Mouse (Mus musculus): ENCODE results near the gene Ubb. TPM values are rescaled to one million over a fixed set of nuclear protein-coding genes. Genes with fewer than 3 reads are reported as not detected.
"Not testable (repeated sequence)": the region's sequence is repeated elsewhere in the genome, so short reads cannot be mapped to it uniquely, and the experiment has no call there.

Gene Ubb
- 3,192 and 3,248 TPM in 2 replicates for polyA plus RNA-seq (2015; fragmentation: Nextera tagmentation; extraction: Ambion mirVana)

DNA sequence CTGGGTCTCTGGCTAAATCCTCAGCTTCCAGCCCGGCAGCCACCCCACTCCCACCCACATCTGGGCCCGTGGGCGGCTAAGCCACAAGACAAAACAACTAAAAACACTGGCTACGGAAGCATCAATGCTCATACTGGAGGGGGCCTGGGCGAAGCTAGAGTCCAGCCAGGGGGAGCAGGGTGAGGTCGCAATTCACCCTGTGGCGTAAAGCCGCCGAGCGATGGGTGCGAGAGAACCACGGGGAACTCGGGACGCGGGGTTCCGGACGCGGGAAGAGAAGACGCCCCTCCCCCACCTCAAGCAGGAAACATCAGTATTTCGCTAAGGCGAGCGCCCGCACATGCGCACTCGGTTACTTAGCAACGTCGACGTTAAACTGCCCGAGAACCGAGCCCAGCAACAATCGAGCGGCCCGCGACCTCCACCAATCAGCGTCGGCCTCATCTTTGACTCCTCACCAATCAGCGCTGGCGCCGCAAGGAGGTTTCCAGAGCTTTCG lies at the start of gene Ubb:
Ubb (plus strand) TSS at position 445 of the 499 bp plus-strand sequence.
- ATAC-seq (replicated peaks; ENCODE audit: low FRiP score): peak; percentile 96
- H3K36me3 ChIP-seq: peaks cover 26% of the 10 kb centered on the region
- H3K27ac ChIP-seq: peak within 1 kb of the TSS; percentile 97
- under 1% methylated on average over 40 of the region's 40 CpGs for WGBS
- H3K4me3 ChIP-seq (replicated peaks): peak within 1 kb of the TSS; percentile 72
- H3K4me1 ChIP-seq: peaks cover 35% of the 10 kb centered on the region
- H3K27me3 ChIP-seq: no peaks in the 10 kb centered on the region
- peak within 1 kb of the TSS; percentile 89 for H3K4me2 ChIP-seq
- no peaks in the 10 kb centered on the region for H3K9me3 ChIP-seq (replicated peaks)
- H3K9ac ChIP-seq: peak within 1 kb of the TSS; percentile 90

DNA sequence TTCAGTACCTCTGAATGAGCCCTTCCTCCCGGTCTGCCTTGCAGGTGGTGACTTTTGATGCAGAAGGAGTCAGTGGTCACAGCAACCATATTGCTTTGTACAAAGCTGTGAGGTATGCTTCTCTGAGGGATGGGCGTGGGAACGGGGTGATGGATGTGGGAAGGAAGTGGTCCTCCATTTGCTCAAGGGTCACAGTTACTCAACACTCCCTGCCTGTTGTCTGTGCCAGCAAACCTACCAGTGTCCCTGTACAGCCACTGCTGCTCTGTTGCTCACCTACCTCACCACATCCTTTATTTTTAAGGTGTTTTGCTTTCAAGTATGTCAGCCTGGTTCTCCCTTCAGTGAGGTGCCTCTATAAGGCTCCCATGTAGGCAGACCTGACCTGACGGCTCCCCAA lies 43.3 kb upstream of the Ubb start:
- Histone ChIP-seq H3K9me3 (replicated peaks) (no peaks in the 10 kb centered on the region), H3K4me1 (no peaks in the 10 kb centered on the region), H3K27me3 (no peaks in the 10 kb centered on the region), H3K4me2 (no peak overlapping the region), H3K27ac (no peak overlapping the region), H3K36me3 (peaks cover 2% of the 10 kb centered on the region; the same call in 1 of the 2 replicates), H3K9ac (no peak overlapping the region), H3K4me3 (replicated peaks) (no peak overlapping the region)
- 79% methylated on average over 4 of the region's 4 CpGs for WGBS
- no peak for ATAC-seq (replicated peaks; ENCODE audit: low FRiP score)

DNA sequence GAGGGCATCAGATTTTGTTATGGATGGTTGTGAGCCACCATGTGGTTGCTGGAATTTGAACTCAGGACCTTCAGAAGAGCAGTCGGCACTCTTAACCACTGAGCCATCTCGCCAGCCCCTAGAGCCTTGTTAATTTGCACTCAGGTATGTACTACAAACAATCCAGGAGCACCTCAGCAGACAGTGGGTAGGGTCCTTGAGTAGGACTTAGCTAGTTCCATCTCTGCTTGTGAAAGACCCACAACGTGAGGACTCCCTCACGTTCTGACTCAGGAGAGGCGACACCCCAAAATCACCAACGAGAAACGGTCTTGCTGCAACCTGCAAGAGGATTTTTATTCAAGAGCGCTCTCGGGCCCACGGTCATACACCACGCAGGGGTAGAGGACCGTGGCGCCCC lies 42.6 kb upstream of the Ubb start:
- H3K27me3 ChIP-seq; ATAC-seq (replicated peaks; ENCODE audit: low FRiP score); H3K9ac ChIP-seq; H3K36me3 ChIP-seq; H3K9me3 ChIP-seq (replicated peaks); H3K27ac ChIP-seq; H3K4me1 ChIP-seq; H3K4me2 ChIP-seq; H3K4me3 ChIP-seq (replicated peaks): not testable (repeated sequence)
- 98% methylated on average over 13 of the region's 13 CpGs for WGBS

DNA sequence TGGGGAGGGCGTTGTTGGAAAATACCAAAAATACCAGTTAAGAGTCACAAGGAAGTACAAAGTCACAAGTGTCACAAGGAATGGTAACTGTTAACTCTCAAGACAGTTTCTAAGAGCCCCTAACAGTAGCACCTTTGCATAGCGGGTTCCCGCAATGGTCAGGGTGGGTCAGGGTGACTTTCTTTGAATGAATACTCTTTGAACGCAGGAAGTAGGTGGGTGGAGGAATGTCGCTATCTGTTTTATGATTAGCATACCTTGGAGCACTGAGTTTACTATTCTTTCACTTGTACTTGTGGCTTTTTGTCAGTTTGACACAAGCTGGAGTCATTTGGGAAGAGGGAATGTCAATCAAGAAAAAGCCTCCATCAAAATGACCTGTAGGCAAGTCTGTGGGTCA lies 42.2 kb upstream of the Ubb start:
- H3K27me3 ChIP-seq; H3K9ac ChIP-seq; H3K9me3 ChIP-seq (replicated peaks); H3K4me1 ChIP-seq; H3K4me2 ChIP-seq; ATAC-seq (replicated peaks; ENCODE audit: low FRiP score); H3K4me3 ChIP-seq (replicated peaks); H3K36me3 ChIP-seq; H3K27ac ChIP-seq: not testable (repeated sequence)
- WGBS: 90% methylated on average over 5 of the region's 5 CpGs

DNA sequence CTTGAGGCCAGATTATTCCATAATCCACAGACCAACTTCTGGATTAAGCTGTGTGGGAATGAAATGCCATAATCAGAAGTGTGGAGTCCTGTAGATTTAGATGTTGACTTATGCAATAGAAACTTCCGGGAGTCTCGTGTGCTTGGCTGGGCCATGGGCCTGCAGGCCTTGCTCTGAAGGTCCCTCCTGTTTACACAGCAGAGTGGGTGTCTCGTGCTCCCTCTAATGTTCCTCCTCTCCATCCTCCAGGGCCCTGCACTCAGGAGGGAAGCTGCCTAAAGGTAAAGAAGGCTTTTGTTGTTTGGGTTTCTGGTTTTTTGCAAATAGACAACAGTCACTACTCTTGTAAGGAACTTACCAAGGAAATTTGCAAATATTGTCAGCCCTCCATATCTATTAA lies 41.4 kb upstream of the Ubb start:
- H3K9ac ChIP-seq: no peak overlapping the region
- no peaks in the 10 kb centered on the region for H3K27me3 ChIP-seq
- no peaks in the 10 kb centered on the region for H3K9me3 ChIP-seq (replicated peaks)
- H3K36me3 ChIP-seq: peaks cover 4% of the 10 kb centered on the region; the same call in 1 of the 2 replicates
- no peak overlapping the region for H3K27ac ChIP-seq
- ATAC-seq (replicated peaks; ENCODE audit: low FRiP score): no peak
- H3K4me1 ChIP-seq: no peaks in the 10 kb centered on the region
- H3K4me2 ChIP-seq: no peak overlapping the region
- H3K4me3 ChIP-seq (replicated peaks): no peak overlapping the region
- WGBS: 68% methylated on average over 3 of the region's 3 CpGs

DNA sequence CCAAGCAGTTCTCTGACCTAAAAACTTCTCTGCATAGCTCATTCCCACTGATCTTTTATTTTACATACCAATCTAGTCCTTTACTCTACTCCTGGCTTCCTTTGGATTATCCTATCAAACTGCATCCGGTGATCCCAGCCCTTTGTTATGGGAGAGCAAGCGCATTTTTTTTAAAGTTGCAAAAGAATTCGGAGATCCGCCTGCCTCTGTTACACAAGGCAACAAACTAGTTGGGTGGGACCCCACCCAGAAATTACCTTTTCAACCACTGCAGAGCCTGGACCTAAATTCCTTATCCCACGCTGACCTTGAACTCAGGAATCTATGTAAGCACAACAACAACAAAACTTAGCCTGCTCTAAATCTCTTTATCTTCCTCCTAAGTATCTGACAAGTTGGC lies 40.0 kb upstream of the Ubb start:
- Histone ChIP-seq H3K27ac (no peak overlapping the region), H3K4me2 (no peak overlapping the region), H3K9ac (no peak overlapping the region), H3K4me1 (no peaks in the 10 kb centered on the region), H3K36me3 (peaks cover 4% of the 10 kb centered on the region; the same call in 1 of the 2 replicates), H3K27me3 (no peaks in the 10 kb centered on the region), H3K9me3 (replicated peaks) (no peaks in the 10 kb centered on the region), H3K4me3 (replicated peaks) (no peak overlapping the region)
- no peak for ATAC-seq (replicated peaks; ENCODE audit: low FRiP score)
- WGBS: 90% methylated on average over 5 of the region's 5 CpGs

DNA sequence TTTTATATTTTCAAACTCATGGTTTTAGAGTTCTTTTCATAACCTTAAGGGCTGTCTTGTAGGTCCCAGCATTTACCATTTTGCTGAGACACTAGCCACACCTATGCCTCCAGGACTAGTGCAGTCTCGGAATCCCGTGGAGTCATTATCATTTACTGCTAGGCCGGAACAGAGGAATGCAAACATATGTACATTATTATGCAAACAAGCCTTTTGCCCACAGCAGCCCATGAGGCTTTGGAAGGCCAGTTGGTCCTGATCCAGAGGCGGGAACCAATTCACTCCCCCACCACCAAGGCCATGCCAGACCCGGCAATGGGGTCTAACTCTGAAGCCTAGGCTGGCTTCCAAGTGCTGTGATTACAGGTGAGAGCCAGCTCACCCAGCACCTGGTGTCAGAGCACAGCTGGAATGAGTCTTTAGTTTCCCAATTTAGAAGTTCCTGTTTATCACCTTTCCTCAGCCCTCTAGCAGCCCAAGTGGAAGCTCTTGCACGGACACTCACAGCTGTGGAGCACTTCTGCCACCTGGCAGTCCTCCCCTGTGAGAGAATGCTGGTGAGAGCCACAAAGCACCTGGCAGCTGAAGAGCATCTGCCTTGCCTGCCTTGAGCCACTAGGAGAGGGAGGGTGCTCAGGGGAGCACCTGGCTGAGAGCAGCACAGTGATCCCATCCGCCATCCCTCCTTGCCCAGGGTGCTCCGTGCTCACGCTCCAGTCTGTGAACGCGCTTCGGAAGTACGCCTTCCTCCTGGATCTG lies 39.3 kb upstream of the Ubb start:
- Histone ChIP-seq H3K4me1 (no peaks in the 10 kb centered on the region), H3K9ac (no peak overlapping the region), H3K4me2 (no peak overlapping the region), H3K9me3 (replicated peaks) (no peaks in the 10 kb centered on the region), H3K36me3 (peaks cover 4% of the 10 kb centered on the region; the same call in 1 of the 2 replicates), H3K4me3 (replicated peaks) (no peak overlapping the region), H3K27ac (no peak overlapping the region), H3K27me3 (no peaks in the 10 kb centered on the region)
- ATAC-seq (replicated peaks; ENCODE audit: low FRiP score): no peak
- 84% methylated on average over 13 of the region's 13 CpGs for WGBS

DNA sequence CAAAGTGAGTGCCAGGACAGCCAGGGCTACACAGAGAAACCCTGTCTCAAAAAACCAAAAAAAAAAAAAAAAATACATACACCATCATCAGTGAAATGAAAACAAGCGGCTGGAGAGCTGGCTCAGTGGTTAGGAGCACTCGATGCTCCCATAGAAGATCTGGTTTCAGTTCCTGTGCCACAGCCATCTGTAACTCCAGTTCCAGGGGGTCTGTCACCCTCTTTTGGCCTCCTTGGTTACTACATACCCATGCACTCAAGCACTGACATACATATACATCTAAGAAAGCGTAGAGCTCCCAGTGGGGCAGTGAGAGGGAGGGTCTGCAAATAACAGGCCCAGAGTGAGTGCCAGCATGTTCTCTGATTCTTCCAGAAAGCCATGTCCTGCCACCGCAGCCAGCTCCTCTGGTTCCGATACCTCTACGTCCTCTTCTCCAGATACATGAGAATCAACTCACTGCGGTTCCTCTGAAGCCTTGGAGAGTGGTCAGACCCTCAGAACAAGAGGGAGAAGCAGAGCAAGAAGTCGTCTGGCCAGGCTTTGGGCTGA lies 38.4 kb upstream of the Ubb start:
- Histone ChIP-seq H3K4me1 (no peaks in the 10 kb centered on the region), H3K9me3 (replicated peaks) (no peaks in the 10 kb centered on the region), H3K4me2 (no peak overlapping the region), H3K9ac (no peak overlapping the region), H3K4me3 (replicated peaks) (no peak overlapping the region), H3K27ac (no peak overlapping the region), H3K36me3 (peaks cover 4% of the 10 kb centered on the region; the same call in 1 of the 2 replicates), H3K27me3 (no peaks in the 10 kb centered on the region)
- no peak for ATAC-seq (replicated peaks; ENCODE audit: low FRiP score)
- WGBS: 87% methylated on average over 8 of the region's 8 CpGs

DNA sequence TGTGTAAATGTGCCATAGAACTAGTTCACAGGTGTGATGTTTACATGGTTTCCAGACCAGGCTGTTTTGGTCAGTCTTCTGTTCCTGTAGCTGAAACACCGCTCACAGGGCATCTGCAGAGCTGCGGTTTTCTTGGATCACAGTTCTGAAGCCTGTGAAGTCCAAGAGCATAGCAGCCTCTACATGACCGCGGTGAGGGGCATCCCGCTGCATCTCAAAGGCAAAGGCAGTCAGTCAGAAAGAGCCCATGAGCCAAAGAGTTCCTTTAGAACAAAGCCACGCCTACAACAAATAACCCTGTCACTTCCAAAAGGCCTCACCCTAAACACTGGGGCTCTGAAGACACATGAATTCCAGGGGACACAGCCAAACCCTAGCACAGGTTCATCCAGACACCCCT lies 37.7 kb upstream of the Ubb start:
- no peak overlapping the region for H3K4me2 ChIP-seq
- H3K4me3 ChIP-seq (replicated peaks): no peak overlapping the region
- 81% methylated on average over 6 of the region's 6 CpGs for WGBS
- H3K9me3 ChIP-seq (replicated peaks): no peaks in the 10 kb centered on the region
- ATAC-seq (replicated peaks; ENCODE audit: low FRiP score): no peak
- peaks cover 4% of the 10 kb centered on the region; the same call in 1 of the 2 replicates for H3K36me3 ChIP-seq
- H3K27me3 ChIP-seq: no peaks in the 10 kb centered on the region
- H3K4me1 ChIP-seq: no peaks in the 10 kb centered on the region
- no peak overlapping the region for H3K9ac ChIP-seq
- H3K27ac ChIP-seq: no peak overlapping the region

DNA sequence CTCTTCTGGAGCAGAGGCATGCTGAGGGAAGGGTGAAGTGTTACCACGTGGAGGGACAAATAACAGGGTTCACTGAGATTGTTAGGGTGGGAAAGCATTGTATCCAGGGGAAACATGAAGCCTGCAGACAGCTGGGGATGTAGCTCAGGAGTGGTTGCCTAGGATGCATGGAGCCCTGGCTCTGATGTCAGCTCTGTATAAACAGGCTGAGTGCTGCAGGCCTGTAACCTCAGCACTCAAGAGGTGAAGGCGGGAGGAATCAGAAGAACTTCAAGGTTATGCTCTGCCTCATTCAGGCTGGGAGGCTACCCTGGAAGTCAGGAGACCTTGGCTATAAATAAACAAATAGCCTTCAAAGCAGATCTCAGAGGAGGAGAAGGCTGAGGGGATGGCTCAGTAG lies 32.0 kb upstream of the Ubb start:
- ATAC-seq (replicated peaks; ENCODE audit: low FRiP score): peak; percentile 90
- H3K9ac ChIP-seq: no peak overlapping the region
- H3K4me1 ChIP-seq: no peaks in the 10 kb centered on the region
- WGBS: 24% methylated on average over 2 of the region's 2 CpGs
- H3K36me3 ChIP-seq: no peaks in the 10 kb centered on the region
- H3K4me2 ChIP-seq: no peak overlapping the region
- peak overlapping the region; percentile 28 for H3K27ac ChIP-seq
- H3K9me3 ChIP-seq (replicated peaks): no peaks in the 10 kb centered on the region
- H3K4me3 ChIP-seq (replicated peaks): no peak overlapping the region
- H3K27me3 ChIP-seq: no peaks in the 10 kb centered on the region

DNA sequence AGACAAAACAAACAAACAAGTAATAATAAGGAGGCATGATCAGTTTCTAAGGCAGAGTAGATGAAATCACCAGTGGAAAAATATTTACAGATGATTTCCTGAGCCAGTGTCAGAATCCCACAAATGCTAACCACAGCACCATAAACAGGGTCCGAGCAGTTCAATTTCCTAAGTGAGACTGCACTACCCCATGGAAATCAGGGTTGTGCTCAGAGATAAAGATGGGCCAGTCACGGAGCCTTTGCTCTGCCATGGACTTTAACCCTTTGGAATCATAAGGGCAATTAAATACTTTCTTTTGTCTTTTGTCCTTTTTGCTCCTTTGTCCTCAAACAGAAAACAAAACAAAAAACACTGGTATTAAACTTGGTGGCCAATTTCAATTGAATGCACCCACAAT lies 28.7 kb upstream of the Ubb start:
- WGBS: 61% methylated on average over 2 of the region's 2 CpGs

DNA sequence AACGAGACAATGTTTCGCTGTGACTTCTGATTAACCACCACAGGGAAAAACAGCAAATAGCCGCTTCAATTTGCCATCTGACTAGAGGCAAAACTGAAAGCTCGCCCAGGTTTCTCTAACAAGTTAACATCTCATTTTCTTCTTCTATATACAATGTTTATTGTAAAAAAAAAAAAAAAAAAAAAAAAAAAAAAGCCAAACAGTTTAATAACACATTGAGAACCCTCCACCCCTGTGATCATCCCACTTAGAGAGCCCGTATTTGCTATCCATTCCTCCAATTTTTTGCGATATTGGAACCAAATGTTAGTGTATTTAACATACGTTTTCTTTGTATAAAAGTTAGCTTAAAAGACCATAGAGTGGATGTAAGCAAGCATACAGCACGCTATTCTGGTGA lies 13.9 kb upstream of the Ubb start:
- 87% methylated on average over 8 of the region's 8 CpGs for WGBS
- H3K9ac ChIP-seq: no peak overlapping the region
- H3K4me3 ChIP-seq (replicated peaks): no peak overlapping the region
- peaks cover 11% of the 10 kb centered on the region for H3K27me3 ChIP-seq
- peak overlapping the region; percentile 98; the same call in 1 of the 2 replicates for H3K4me2 ChIP-seq
- H3K4me1 ChIP-seq: peaks cover 16% of the 10 kb centered on the region; the same call in 1 of the 2 replicates
- H3K27ac ChIP-seq: no peak overlapping the region
- no peak for ATAC-seq (replicated peaks; ENCODE audit: low FRiP score)
- no peaks in the 10 kb centered on the region for H3K9me3 ChIP-seq (replicated peaks)
- H3K36me3 ChIP-seq: no peaks in the 10 kb centered on the region

More for the DNA sequence above, 28.7 kb upstream of the Ubb start:
- no peak overlapping the region for H3K9ac ChIP-seq
- H3K4me3 ChIP-seq (replicated peaks): no peak overlapping the region
- H3K27ac ChIP-seq: no peak overlapping the region
- no peak overlapping the region for H3K4me2 ChIP-seq
- H3K36me3 ChIP-seq: no peaks in the 10 kb centered on the region
- no peaks in the 10 kb centered on the region for H3K27me3 ChIP-seq
- no peak for ATAC-seq (replicated peaks; ENCODE audit: low FRiP score)
- no peaks in the 10 kb centered on the region for H3K4me1 ChIP-seq
- no peaks in the 10 kb centered on the region for H3K9me3 ChIP-seq (replicated peaks)
